Mouse (Mus musculus) spleen, adult 2 months (tissue): ENCODE data around the gene Taar7f. TPM values are rescaled to one million over a fixed set of nuclear protein-coding genes. Genes with fewer than 3 reads are reported as not detected.
"Not testable (repeated sequence)": the region's sequence is repeated elsewhere in the genome, so short reads cannot be mapped to it uniquely, and the experiment has no call there.

Experiments
- DNase-seq, 2 experiments: peaks; one replicate each; pipeline versions ENCODE4 v3.0.0 to v3.0.0-alpha.2; 2012 to 2021; ENCODE audit warnings: low spot score in 2 of 2, low read depth in 1 of 2
- H3K27ac ChIP-seq: fragments of 200-500 bp; 2 replicates; pipeline ENCODE4 v1.5.1; 2012; ENCODE audit warnings: low read length, inconsistent platforms; ENCODE audit not compliant: insufficient read depth
- H3K27me3 ChIP-seq: fragments of 200-500 bp; 2 replicates; pipeline ENCODE4 v1.6.1; 2012; ENCODE audit warnings: mild to moderate bottlenecking, moderate library complexity, low read length, inconsistent platforms; ENCODE audit not compliant: control insufficient read depth, insufficient read depth
- H3K36me3 ChIP-seq: fragments of 200-500 bp; 2 replicates; pipeline ENCODE4 v1.6.1; 2012; ENCODE audit warnings: mild to moderate bottlenecking, low read length, inconsistent platforms; ENCODE audit not compliant: control insufficient read depth, insufficient read depth
- H3K4me1 ChIP-seq: fragments of 200-500 bp; 2 replicates; pipeline ENCODE4 v1.6.1; 2011; ENCODE audit warnings: inconsistent platforms; ENCODE audit not compliant: control insufficient read depth, insufficient read depth, insufficient read length
- H3K4me3 ChIP-seq: fragments of 200-500 bp; 2 replicates; pipeline ENCODE4 v1.5.1; 2011; ENCODE audit warnings: mild to moderate bottlenecking, inconsistent platforms; ENCODE audit not compliant: insufficient read depth, insufficient read length; ENCODE audit errors: extremely low read depth
- CTCF ChIP-seq: fragments of 200-500 bp; IDR thresholded peaks from 2 replicates; pipeline ENCODE4 v1.5.1; 2011; ENCODE audit warnings: mild to moderate bottlenecking, inconsistent platforms; ENCODE audit not compliant: insufficient read depth, insufficient read length, insufficient replicate concordance; ENCODE audit errors: extremely low read depth
- POLR2A ChIP-seq: fragments of 200-500 bp; IDR thresholded peaks from 2 replicates; pipeline ENCODE4 v1.6.1; 2011; ENCODE audit warnings: low read depth, low read length, inconsistent platforms
- WGBS: fragments of 180-500 bp; shearing (Covaris S2); methylation state at CpG from one replicate; pipeline ENCODE4 v1.1.7; 2018; 5-methylcytosine and 5-hydroxymethylcytosine counted together
- polyA plus RNA-seq: library from polyadenylated mRNA; depleted of rRNA; stranded (reverse); fragments of >200 nt; gene quantifications from 2 replicates; pipeline ENCODE4 v1.2.3, GENCODE M21; 2012

Gene Taar7f
- polyA plus RNA-seq, 1 experiment = not detected

DNA sequence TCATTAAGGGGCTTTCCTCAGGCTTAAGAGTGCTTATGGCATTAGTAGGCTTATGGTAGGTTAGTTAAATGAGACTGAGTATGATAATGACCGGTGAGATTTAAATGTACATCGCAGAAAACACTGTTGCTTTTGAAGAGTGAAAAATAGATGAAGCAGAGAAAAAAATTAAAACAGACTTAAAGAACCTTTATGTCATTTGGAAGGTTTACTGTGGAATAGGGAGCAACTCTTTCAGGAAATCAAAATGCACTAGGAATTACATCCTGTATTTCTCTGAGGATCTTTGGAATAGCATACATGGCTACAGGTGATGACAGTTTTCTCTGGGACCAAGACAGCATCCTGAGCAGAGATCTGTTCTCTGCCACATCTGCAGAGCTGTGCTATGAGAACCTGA is 12.0 kb upstream of the Taar7f start, which contains the start of gene Taar7e:
Gene Taar7e (plus strand): TSS at position 301 of the 400 bp plus-strand sequence.
- Histone ChIP-seq H3K36me3 (no peaks in the 10 kb centered on the region), H3K27ac (no peak within 1 kb of the TSS), H3K27me3 (no peaks in the 10 kb centered on the region), H3K4me3 (no peak within 1 kb of the TSS), H3K4me1 (no peaks in the 10 kb centered on the region)
- WGBS = 94% methylated on average over 2 of the region's 2 CpGs
- TF ChIP-seq CTCF (no peak), POLR2A (no peak)
- DNase-seq = no peak

DNA sequence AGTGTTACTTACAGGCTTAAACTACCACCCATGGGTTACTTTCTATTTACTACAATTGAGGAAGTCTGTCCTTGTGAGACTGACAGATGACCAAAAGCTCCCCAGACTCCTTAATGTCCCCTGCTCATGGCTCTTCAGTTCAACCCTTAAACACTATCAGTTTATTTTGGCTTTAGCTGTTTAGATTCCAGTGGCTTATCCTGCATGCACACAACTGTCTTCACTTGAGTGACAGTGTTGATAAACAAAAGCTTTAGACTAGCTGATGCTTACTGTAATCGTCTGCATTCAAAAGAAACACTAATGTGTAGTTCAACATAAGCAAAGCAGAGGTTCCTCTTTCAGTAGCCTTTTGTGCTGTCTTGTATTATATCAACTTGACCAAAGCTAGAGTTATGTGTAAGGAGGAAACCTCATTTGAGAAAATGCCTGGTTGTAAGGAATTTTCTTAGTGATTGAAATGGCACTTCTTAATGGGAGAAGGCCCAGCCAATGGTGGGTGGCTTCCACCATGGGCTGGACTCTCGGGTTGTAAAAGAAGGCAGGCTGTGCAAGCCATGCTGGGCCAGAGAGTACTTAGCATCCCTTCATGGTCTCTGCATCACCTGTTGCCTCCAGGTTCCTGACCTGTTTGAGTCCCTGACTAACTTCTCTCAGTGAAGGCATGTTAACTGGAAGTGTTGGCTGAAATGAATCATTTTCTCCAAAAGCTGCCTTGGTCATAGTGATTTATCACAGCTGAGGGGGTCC is 9.0 kb upstream of the Taar7f start:
- no peak for TF ChIP-seq POLR2A
- no peaks in the 10 kb centered on the region for H3K27me3 ChIP-seq
- H3K36me3 ChIP-seq = no peaks in the 10 kb centered on the region
- H3K27ac ChIP-seq = no peak overlapping the region
- 70% methylated on average over 2 of the region's 2 CpGs for WGBS
- H3K4me1 ChIP-seq = no peaks in the 10 kb centered on the region
- no peak overlapping the region for H3K4me3 ChIP-seq
- no peak for DNase-seq

- no peak for DNase-seq
Measured at GRCm38 (mm10) chr10:24052039-24052438, 2.7 kb downstream of the Taar7f start.

GRCm38 (mm10) chr10:24058986-24059385 is 9.7 kb downstream of the Taar7f start:
- WGBS = 31% methylated on average over 3 of the region's 3 CpGs
- TF ChIP-seq POLR2A (no peak), CTCF (no peak)
- no peaks in the 10 kb centered on the region for H3K36me3 ChIP-seq
- H3K27me3 ChIP-seq = no peaks in the 10 kb centered on the region
- DNase-seq = no peak
- H3K27ac ChIP-seq = no peak overlapping the region
- no peaks in the 10 kb centered on the region for H3K4me1 ChIP-seq
- no peak overlapping the region for H3K4me3 ChIP-seq

More at GRCm38 (mm10) chr10:24052039-24052438, 2.7 kb downstream of the Taar7f start:
- Histone ChIP-seq H3K4me3 (no peak overlapping the region), H3K36me3 (no peaks in the 10 kb centered on the region), H3K27ac (no peak overlapping the region), H3K27me3 (no peaks in the 10 kb centered on the region), H3K4me1 (no peaks in the 10 kb centered on the region)
- 76% methylated on average over 5 of the region's 5 CpGs for WGBS
- no peak for TF ChIP-seq CTCF
- TF ChIP-seq POLR2A = no peak

GRCm38 (mm10) chr10:24074751-24075150 is 25.4 kb downstream of the Taar7f start:
- H3K27me3 ChIP-seq, DNase-seq, H3K4me3 ChIP-seq, H3K4me1 ChIP-seq, H3K36me3 ChIP-seq, H3K27ac ChIP-seq: not testable (repeated sequence)
- WGBS = 53% methylated on average over 2 of the region's 2 CpGs

DNA sequence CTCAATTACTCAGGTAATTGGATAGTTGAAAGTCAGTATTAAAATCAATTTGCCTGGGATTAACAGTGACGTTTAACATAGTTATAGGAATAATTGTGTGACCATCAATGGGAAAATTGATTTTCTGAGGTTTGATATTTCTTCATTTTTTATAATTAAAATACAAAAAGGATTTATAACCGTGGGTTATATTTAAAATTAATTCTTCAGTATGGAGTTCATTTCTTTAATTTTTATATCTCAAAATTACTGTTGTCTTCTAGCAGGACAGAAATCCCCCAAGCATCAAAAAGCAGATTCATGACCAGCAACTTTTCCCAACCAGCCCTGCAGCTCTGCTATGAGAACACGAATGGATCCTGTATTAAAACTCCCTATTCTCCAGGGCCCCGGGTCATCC is 26.9 kb downstream of the Taar7f start, which contains the start of gene Taar8a:
Gene Taar8a (plus strand): TSS at position 301 of the 400 bp plus-strand sequence.
- not testable (repeated sequence) for H3K4me3 ChIP-seq, DNase-seq, H3K36me3 ChIP-seq, H3K27ac ChIP-seq, H3K27me3 ChIP-seq, H3K4me1 ChIP-seq
- 87% methylated on average over 2 of the region's 4 CpGs for WGBS

- H3K27me3 ChIP-seq = no peaks in the 10 kb centered on the region
- DNase-seq = peak in 1 of 2 experiments; percentile 4
- H3K4me1 ChIP-seq = no peaks in the 10 kb centered on the region
- no peak for TF ChIP-seq POLR2A
- TF ChIP-seq CTCF = no peak
- H3K27ac ChIP-seq = no peak overlapping the region
- WGBS = 32% methylated on average over 3 of the region's 3 CpGs
- no peaks in the 10 kb centered on the region for H3K36me3 ChIP-seq
- no peak overlapping the region for H3K4me3 ChIP-seq
Measured at GRCm38 (mm10) chr10:24080166-24080565, 30.9 kb downstream of the Taar7f start.
